Mouse (Mus musculus) forebrain, embryonic 14.5 days (tissue): Measurements from ENCODE around the gene Olfr788. TPM values are rescaled to one million over a fixed set of nuclear protein-coding genes. Genes with fewer than 3 reads are reported as not detected.

Experiments used
- ATAC-seq: fragments of 200-750 bp; cut with Nextera tagmentation; 2 replicates; pipeline ENCODE4 v1.8.0; 2017; ENCODE audit warnings: mild to moderate bottlenecking, moderate library complexity
- DNase-seq: peaks from one replicate; pipeline ENCODE4 v3.0.0-alpha.2; 2015; ENCODE audit warnings: low spot score
- H3K27ac ChIP-seq: fragments of 300-500 bp; sonication (generic); 2 replicates; pipeline ENCODE4 v1.5.1; 2014; ENCODE audit warnings: low read depth, mild to moderate bottlenecking, control low read depth, low read length, moderate library complexity
- H3K27me3 ChIP-seq: fragments of 300-500 bp; sonication (generic); replicated peaks from 2 replicates; pipeline ENCODE4 v1.6.1; 2014; ENCODE audit warnings: low read length, control low read depth, mixed read lengths; ENCODE audit not compliant: control insufficient read depth, insufficient read depth
- H3K36me3 ChIP-seq: fragments of 300-500 bp; sonication (generic); 2 replicates; pipeline ENCODE4 v1.6.1; 2014; ENCODE audit warnings: low read length, control low read depth; ENCODE audit not compliant: control insufficient read depth, insufficient read depth
- H3K4me1 ChIP-seq: fragments of 300-500 bp; sonication (generic); 2 replicates; pipeline ENCODE4 v1.6.1; 2014; ENCODE audit warnings: antibody characterized with exemption, low read length, control low read depth; ENCODE audit not compliant: control insufficient read depth, insufficient read depth
- H3K4me2 ChIP-seq: fragments of 300-500 bp; sonication (generic); 2 replicates; pipeline ENCODE4 v1.6.1; 2014; ENCODE audit warnings: mild to moderate bottlenecking, control low read depth, low read length
- H3K4me3 ChIP-seq: fragments of 300-500 bp; sonication (generic); 2 replicates; pipeline ENCODE4 v1.5.1; 2014; ENCODE audit warnings: low read depth, low read length, control low read depth
- H3K9ac ChIP-seq: fragments of 300-500 bp; sonication (generic); 2 replicates; pipeline ENCODE4 v1.6.1; 2014; ENCODE audit warnings: mild to moderate bottlenecking, low read length, control low read depth, moderate library complexity
- H3K9me3 ChIP-seq: fragments of 300-500 bp; sonication (generic); replicated peaks from 2 replicates; pipeline ENCODE4 v1.6.1; 2016; ENCODE audit warnings: low read length, control low read depth, mixed read lengths; ENCODE audit not compliant: control insufficient read depth
- WGBS: fragments of 180-500 bp; shearing (Covaris S2); extraction: QIAGEN DNeasy Blood & Tissue Kit; methylation state at CpG from one replicate; pipeline ENCODE4 v1.1.7; 2014; 5-methylcytosine and 5-hydroxymethylcytosine counted together
- polyA plus RNA-seq: library from polyadenylated mRNA; unstranded; fragments of >200 nt; fragmentation: Nextera tagmentation; extraction: Ambion mirVana; gene quantifications from 2 replicates; pipeline ENCODE4 v1.2.1, GENCODE M21; 2014

The Olfr788 gene
- not detected in 2 replicates for polyA plus RNA-seq

GRCm38 (mm10) chr10:129470698-129471097 is at the start of gene Olfr788:
TSS of gene Olfr788 (plus strand) at chr10:129470998.
- ATAC-seq: no peak

GRCm38 (mm10) chr10:129427006-129427405 is 43.8 kb upstream of the Olfr788 start, which contains the start of gene Olfr786:
TSS of gene Olfr786 (plus strand) at chr10:129427306.
- Histone ChIP-seq H3K4me3 (no peak within 1 kb of the TSS), H3K9ac (no peak within 1 kb of the TSS), H3K4me1 (no peaks in the 10 kb centered on the region), H3K27ac (no peak within 1 kb of the TSS), H3K36me3 (no peaks in the 10 kb centered on the region), H3K27me3 (no peaks in the 10 kb centered on the region), H3K9me3 (no peaks in the 10 kb centered on the region), H3K4me2 (no peak within 1 kb of the TSS)
- ATAC-seq (no peak), DNase-seq (no peak)

More at GRCm38 (mm10) chr10:129470698-129471097, at the start of gene Olfr788:
- no peak for DNase-seq
- no peak within 1 kb of the TSS for H3K27ac ChIP-seq
- H3K4me3 ChIP-seq: no peak within 1 kb of the TSS
- no peaks in the 10 kb centered on the region for H3K36me3 ChIP-seq
- no peaks in the 10 kb centered on the region for H3K9me3 ChIP-seq
- H3K4me1 ChIP-seq: no peaks in the 10 kb centered on the region
- H3K9ac ChIP-seq: no peak within 1 kb of the TSS
- H3K27me3 ChIP-seq: no peaks in the 10 kb centered on the region
- H3K4me2 ChIP-seq: no peak within 1 kb of the TSS

- WGBS: 91% methylated on average over 3 of the region's 3 CpGs
- H3K27ac ChIP-seq: no peak within 1 kb of the TSS
- H3K4me2 ChIP-seq: no peak within 1 kb of the TSS
- H3K27me3 ChIP-seq: no peaks in the 10 kb centered on the region
- H3K4me1 ChIP-seq: no peaks in the 10 kb centered on the region
- no peak within 1 kb of the TSS for H3K4me3 ChIP-seq
- H3K36me3 ChIP-seq: no peaks in the 10 kb centered on the region
- no peaks in the 10 kb centered on the region for H3K9me3 ChIP-seq
- ATAC-seq: no peak
- no peak for DNase-seq
- no peak within 1 kb of the TSS for H3K9ac ChIP-seq
These were observed 9.2 kb upstream of the Olfr788 start, which contains the start of gene Olfr787 for GRCm38 (mm10) chr10:129461562-129461961. TSS of gene Olfr787 (plus strand) at chr10:129461862.

GRCm38 (mm10) chr10:129473256-129473655 is 2.5 kb downstream of the Olfr788 start:
- no peak overlapping the region for H3K27ac ChIP-seq
- H3K27me3 ChIP-seq: no peaks in the 10 kb centered on the region
- ATAC-seq: no peak
- H3K36me3 ChIP-seq: no peaks in the 10 kb centered on the region
- WGBS: 34% methylated on average over 2 of the region's 2 CpGs
- H3K4me1 ChIP-seq: no peaks in the 10 kb centered on the region
- H3K4me2 ChIP-seq: no peak overlapping the region
- no peak overlapping the region for H3K9ac ChIP-seq
- no peaks in the 10 kb centered on the region for H3K9me3 ChIP-seq
- H3K4me3 ChIP-seq: no peak overlapping the region
- no peak for DNase-seq

GRCm38 (mm10) chr10:129473723-129474122 is 2.9 kb downstream of the Olfr788 start:
- H3K4me1 ChIP-seq: no peaks in the 10 kb centered on the region
- no peak for DNase-seq
- no peak overlapping the region for H3K4me2 ChIP-seq
- no peak for ATAC-seq
- no peaks in the 10 kb centered on the region for H3K27me3 ChIP-seq
- no peaks in the 10 kb centered on the region for H3K9me3 ChIP-seq
- no peaks in the 10 kb centered on the region for H3K36me3 ChIP-seq
- H3K4me3 ChIP-seq: no peak overlapping the region
- H3K27ac ChIP-seq: no peak overlapping the region
- H3K9ac ChIP-seq: no peak overlapping the region

GRCm38 (mm10) chr10:129484452-129484851 is 13.7 kb downstream of the Olfr788 start, which contains the start of gene Olfr789:
TSS of gene Olfr789 (plus strand) at chr10:129484752.
- DNase-seq (no peak), ATAC-seq (no peak)
- Histone ChIP-seq H3K9me3 (no peaks in the 10 kb centered on the region), H3K4me3 (no peak within 1 kb of the TSS), H3K4me1 (no peaks in the 10 kb centered on the region), H3K27ac (no peak within 1 kb of the TSS), H3K27me3 (no peaks in the 10 kb centered on the region), H3K36me3 (no peaks in the 10 kb centered on the region), H3K9ac (no peak within 1 kb of the TSS), H3K4me2 (no peak within 1 kb of the TSS)
- WGBS: 72% methylated on average over 2 of the region's 2 CpGs

- no peak overlapping the region for H3K9ac ChIP-seq
- no peaks in the 10 kb centered on the region for H3K36me3 ChIP-seq
- 83% methylated on average over 2 of the region's 2 CpGs for WGBS
- no peak overlapping the region for H3K4me2 ChIP-seq
- DNase-seq (no peak), ATAC-seq (no peak)
- H3K4me3 ChIP-seq: no peak overlapping the region
- H3K9me3 ChIP-seq: no peaks in the 10 kb centered on the region
- H3K4me1 ChIP-seq: no peaks in the 10 kb centered on the region
- H3K27me3 ChIP-seq: no peaks in the 10 kb centered on the region
- no peak overlapping the region for H3K27ac ChIP-seq
These were observed 19.3 kb downstream of the Olfr788 start for GRCm38 (mm10) chr10:129490101-129490500.

- DNase-seq: no peak
- no peaks in the 10 kb centered on the region for H3K9me3 ChIP-seq
These were observed 27.4 kb downstream of the Olfr788 start, which contains the start of gene Olfr790 for GRCm38 (mm10) chr10:129498192-129498591. TSS of gene Olfr790 (plus strand) at chr10:129498492.

GRCm38 (mm10) chr10:129521492-129521891 is 50.7 kb downstream of the Olfr788 start, which contains the start of gene Olfr791:
TSS of gene Olfr791 (plus strand) at chr10:129521792.
- ATAC-seq (no peak), DNase-seq (no peak)
- Histone ChIP-seq H3K9ac (no peak within 1 kb of the TSS), H3K27me3 (no peaks in the 10 kb centered on the region), H3K4me1 (no peaks in the 10 kb centered on the region), H3K4me2 (no peak within 1 kb of the TSS), H3K4me3 (no peak within 1 kb of the TSS), H3K9me3 (no peaks in the 10 kb centered on the region), H3K36me3 (no peaks in the 10 kb centered on the region), H3K27ac (no peak within 1 kb of the TSS)
- WGBS: 75% methylated on average over 3 of the region's 3 CpGs

More at GRCm38 (mm10) chr10:129498192-129498591, 27.4 kb downstream of the Olfr788 start, which contains the start of gene Olfr790:
- no peaks in the 10 kb centered on the region for H3K4me1 ChIP-seq
- no peaks in the 10 kb centered on the region for H3K27me3 ChIP-seq
- no peaks in the 10 kb centered on the region for H3K36me3 ChIP-seq
- H3K4me3 ChIP-seq: no peak within 1 kb of the TSS
- H3K9ac ChIP-seq: no peak within 1 kb of the TSS
- H3K4me2 ChIP-seq: no peak within 1 kb of the TSS
- no peak for ATAC-seq
- no peak within 1 kb of the TSS for H3K27ac ChIP-seq
